Mouse (Mus musculus): ENCODE data around the gene Ccdc106. TPM values are rescaled to one million over a fixed set of nuclear protein-coding genes. Genes with fewer than 3 reads are reported as not detected.

Gene Ccdc106
- total and polyA plus RNA-seq, 3 experiments: 0.52 to 0.81 TPM; not detected in 1

DNA sequence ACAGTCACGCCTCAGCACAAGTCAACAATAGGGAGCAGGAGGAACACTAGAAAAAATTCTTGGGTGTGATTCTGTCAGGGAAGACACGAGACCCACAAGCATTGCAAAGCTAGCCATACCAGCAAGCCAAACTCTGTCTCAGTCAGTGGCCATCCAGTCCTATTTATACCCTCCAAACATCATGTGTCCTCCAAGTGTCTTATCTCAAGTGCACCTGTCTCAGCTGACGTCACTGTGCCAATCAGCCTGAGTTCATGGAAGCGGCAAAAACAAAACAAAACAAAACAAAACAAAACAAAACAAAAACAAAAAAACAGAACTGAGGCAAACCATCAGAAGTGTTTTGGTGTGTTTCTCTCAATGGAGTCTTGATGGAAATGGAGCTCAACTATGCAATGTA, 87.9 kb downstream of the Ccdc106 start:
- Histone ChIP-seq H3K27ac (ENCODE audit: insufficient read depth, low read depth) (no peak overlapping the region), H3K4me2 (ENCODE audit: insufficient read depth, low read depth, poor library complexity, severe bottlenecking) (no peak overlapping the region), H3K79me2 (replicated peaks; ENCODE audit: control insufficient read depth, extremely low read depth, insufficient read depth, poor library complexity, severe bottlenecking) (no peaks in the 10 kb centered on the region), H3K9ac (ENCODE audit: insufficient read depth, low read depth) (no peak overlapping the region), H3K4me3 (replicated peaks in 1 of 3; ENCODE audit: low read depth in 2 of 3, low read length in 2 of 3, poor library complexity in 1 of 3) (no peak overlapping the region), H3K36me3 (replicated peaks in 1 of 2; ENCODE audit: control insufficient read depth in 1 of 2, insufficient read depth in 1 of 2, low read length in 1 of 2) (no peaks in the 10 kb centered on the region), H3K4me1 (ENCODE audit: control insufficient read depth in 1 of 2, insufficient read depth in 2 of 2) (no peaks in the 10 kb centered on the region), H3K27me3 (replicated peaks) (no peaks in the 10 kb centered on the region), H3K9me3 (replicated peaks; ENCODE audit: low read length) (peaks cover 4% of the 10 kb centered on the region)
- no peak for DNase-seq (ENCODE audit: extremely low read depth)
- in situ Hi-C loops (cut with MboI; ENCODE audit: low pct_ligation_motif_present, low pct_unique_long_range_greater_than_20kb, low sequenced_read_pairs) (no loop called here), dilution Hi-C loops (cut with MboI; ENCODE audit: extremely low pct_ligation_motif_present, extremely low pct_unique_long_range_greater_than_20kb, low sequenced_read_pairs) (no loop called here)
- TF ChIP-seq MYC (IDR thresholded peaks at IDR 0.05; ENCODE audit: low read depth, low read length) (no peak), CHD2 (IDR thresholded peaks at IDR 0.05; ENCODE audit: low read length) (no peak), ZKSCAN1 (IDR thresholded peaks at IDR 0.05; ENCODE audit: borderline replicate concordance, low read depth, low read length) (no peak), NRF1 (IDR thresholded peaks at IDR 0.05; ENCODE audit: low read depth, low read length) (no peak), BHLHE40 (IDR thresholded peaks at IDR 0.05; ENCODE audit: low read depth, low read length) (no peak), PAX5 (IDR thresholded peaks at IDR 0.05; ENCODE audit: low read length) (no peak), JUN (IDR thresholded peaks at IDR 0.05; ENCODE audit: insufficient read depth, low read depth, low read length) (no peak), MEF2A (IDR thresholded peaks at IDR 0.05; ENCODE audit: borderline replicate concordance, low read depth, low read length) (no peak), RCOR1 (conservative IDR thresholded peaks at IDR 0.05; ENCODE audit: low read depth, low read length) (no peak), E2F4 (IDR thresholded peaks at IDR 0.05; ENCODE audit: insufficient replicate concordance, low read depth, low read length) (no peak), GABPA (IDR thresholded peaks at IDR 0.05; ENCODE audit: insufficient replicate concordance, low read depth, low read length) (no peak), ELF1 (IDR thresholded peaks at IDR 0.05; ENCODE audit: low read depth, low read length) (no peak), MXI1 (IDR thresholded peaks at IDR 0.05; ENCODE audit: low read depth, low read length) (no peak)

DNA sequence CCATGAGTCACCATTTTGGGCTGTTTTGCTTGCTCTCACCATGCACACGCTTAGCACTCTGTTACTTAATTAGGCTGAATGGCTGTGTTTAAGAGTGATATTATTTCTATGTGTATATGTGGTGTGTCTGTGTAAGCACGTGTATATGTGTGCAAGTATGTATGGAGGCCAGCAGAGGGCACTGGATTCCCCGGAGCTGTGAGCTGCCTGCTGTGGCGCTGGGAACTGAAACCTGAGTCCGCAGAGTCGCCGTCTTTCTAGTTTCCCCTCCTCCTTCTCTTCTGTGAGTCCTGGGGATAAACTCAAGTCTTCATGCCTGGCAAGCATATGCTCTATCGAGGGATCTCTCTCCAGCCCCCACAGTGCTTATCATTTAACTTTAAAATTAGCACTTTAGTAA, 88.9 kb downstream of the Ccdc106 start:
- no peak overlapping the region for H3K4me3 ChIP-seq (replicated peaks in 1 of 3; ENCODE audit: low read depth in 2 of 3, low read length in 2 of 3, poor library complexity in 1 of 3)

More for the DNA sequence above, 88.9 kb downstream of the Ccdc106 start:
- H3K27me3 ChIP-seq (replicated peaks): no peaks in the 10 kb centered on the region
- in situ Hi-C loops (cut with MboI; ENCODE audit: low pct_ligation_motif_present, low pct_unique_long_range_greater_than_20kb, low sequenced_read_pairs): no loop called here
- H3K27ac ChIP-seq (ENCODE audit: insufficient read depth, low read depth): no peak overlapping the region
- H3K36me3 ChIP-seq (replicated peaks in 1 of 2; ENCODE audit: control insufficient read depth in 1 of 2, insufficient read depth in 1 of 2, low read length in 1 of 2): no peaks in the 10 kb centered on the region
- H3K9ac ChIP-seq (ENCODE audit: insufficient read depth, low read depth): no peak overlapping the region
- dilution Hi-C loops (cut with MboI; ENCODE audit: extremely low pct_ligation_motif_present, extremely low pct_unique_long_range_greater_than_20kb, low sequenced_read_pairs): no loop called here
- no peak for DNase-seq (ENCODE audit: extremely low read depth)
- H3K9me3 ChIP-seq (replicated peaks; ENCODE audit: low read length): peaks cover 4% of the 10 kb centered on the region
- TF ChIP-seq POLR2A (IDR thresholded peaks at IDR 0.05; ENCODE audit: low read depth, low read length): no peak
- H3K79me2 ChIP-seq (replicated peaks; ENCODE audit: control insufficient read depth, extremely low read depth, insufficient read depth, poor library complexity, severe bottlenecking): no peaks in the 10 kb centered on the region
- no peaks in the 10 kb centered on the region for H3K4me1 ChIP-seq (ENCODE audit: control insufficient read depth in 1 of 2, insufficient read depth in 2 of 2)
- H3K4me2 ChIP-seq (ENCODE audit: insufficient read depth, low read depth, poor library complexity, severe bottlenecking): no peak overlapping the region

Other genes with a start within 250 kb of the Ccdc106 start
Only the 20 nearest of the 30 such genes appear.
- 15.3 and 15.4 TPM in 2 replicates for gene Isoc2a, start 143.4 kb upstream of the Ccdc106 start, total RNA-seq (2012; rRNA removed)
- gene Isoc2a, start 143.4 kb upstream of the Ccdc106 start, total RNA-seq (2014; rRNA removed): 8.4 and 8.6 TPM in 2 replicates
- gene Isoc2a, start 143.4 kb upstream of the Ccdc106 start, polyA plus RNA-seq (2012; ENCODE audit: insufficient read length, low read depth): 12.9 and 19.0 TPM in 2 replicates
- 0.17 TPM in 1 of 2 replicates, not detected in the other for gene Gm36210, start 114.0 kb upstream of the Ccdc106 start, total RNA-seq (2012; rRNA removed)
- not detected in 2 replicates for gene Gm36210, start 114.0 kb upstream of the Ccdc106 start, total RNA-seq (2014; rRNA removed)
- gene Gm36210, start 114.0 kb upstream of the Ccdc106 start, polyA plus RNA-seq (2012; ENCODE audit: insufficient read length, low read depth): 0.90 and 1.4 TPM in 2 replicates
- 1.9 and 2.2 TPM in 2 replicates for gene Zfp628, start 105.3 kb upstream of the Ccdc106 start, total RNA-seq (2012; rRNA removed)
- 0.42 and 0.87 TPM in 2 replicates for gene Zfp628, start 105.3 kb upstream of the Ccdc106 start, total RNA-seq (2014; rRNA removed)
- 7.1 and 9.4 TPM in 2 replicates for gene Zfp628, start 105.3 kb upstream of the Ccdc106 start, polyA plus RNA-seq (2012; ENCODE audit: insufficient read length, low read depth)
- 0.63 and 1.3 TPM in 2 replicates for gene Nat14, start 98.5 kb upstream of the Ccdc106 start, total RNA-seq (2012; rRNA removed)
- gene Nat14, start 98.5 kb upstream of the Ccdc106 start, total RNA-seq (2014; rRNA removed): 0.27 and 0.88 TPM in 2 replicates
- gene Nat14, start 98.5 kb upstream of the Ccdc106 start, polyA plus RNA-seq (2012; ENCODE audit: insufficient read length, low read depth): 0.97 and 1.7 TPM in 2 replicates
- gene Ssc5d, start 94.8 kb upstream of the Ccdc106 start, total RNA-seq (2012; rRNA removed): 0.13 and 0.30 TPM in 2 replicates
- gene Ssc5d, start 94.8 kb upstream of the Ccdc106 start, total RNA-seq (2014; rRNA removed): 0.08 and 0.09 TPM in 2 replicates
- 1.5 and 1.6 TPM in 2 replicates for gene Ssc5d, start 94.8 kb upstream of the Ccdc106 start, polyA plus RNA-seq (2012; ENCODE audit: insufficient read length, low read depth)
- 0.08 and 0.30 TPM in 2 replicates for gene Sbk2, start 56.1 kb upstream of the Ccdc106 start, total RNA-seq (2012; rRNA removed)
- gene Sbk2, start 56.1 kb upstream of the Ccdc106 start, total RNA-seq (2014; rRNA removed): not detected in 2 replicates
- gene Sbk2, start 56.1 kb upstream of the Ccdc106 start, polyA plus RNA-seq (2012; ENCODE audit: insufficient read length, low read depth): 0.10 TPM in 1 of 2 replicates, not detected in the other
- not detected in 2 replicates for gene Sbk3, start 49.4 kb upstream of the Ccdc106 start, total RNA-seq (2012; rRNA removed)
- not detected in 2 replicates for gene Sbk3, start 49.4 kb upstream of the Ccdc106 start, total RNA-seq (2014; rRNA removed)
- not detected in 2 replicates for gene Sbk3, start 49.4 kb upstream of the Ccdc106 start, polyA plus RNA-seq (2012; ENCODE audit: insufficient read length, low read depth)
- 2.8 and 3.4 TPM in 2 replicates for gene Zfp579, start 24.4 kb upstream of the Ccdc106 start, total RNA-seq (2012; rRNA removed)
- 1.0 and 1.1 TPM in 2 replicates for gene Zfp579, start 24.4 kb upstream of the Ccdc106 start, total RNA-seq (2014; rRNA removed)
- gene Zfp579, start 24.4 kb upstream of the Ccdc106 start, polyA plus RNA-seq (2012; ENCODE audit: insufficient read length, low read depth): 8.5 and 11.3 TPM in 2 replicates
- gene Zfp524, start 6.1 kb upstream of the Ccdc106 start, total RNA-seq (2012; rRNA removed): 7.9 and 8.4 TPM in 2 replicates
- gene Zfp524, start 6.1 kb upstream of the Ccdc106 start, total RNA-seq (2014; rRNA removed): 3.1 and 4.4 TPM in 2 replicates
- 2.3 and 2.8 TPM in 2 replicates for gene Zfp524, start 6.1 kb upstream of the Ccdc106 start, polyA plus RNA-seq (2012; ENCODE audit: insufficient read length, low read depth)
- gene Fiz1, start 5.9 kb upstream of the Ccdc106 start, total RNA-seq (2012; rRNA removed): 23.7 and 24.3 TPM in 2 replicates
- 13.5 and 18.4 TPM in 2 replicates for gene Fiz1, start 5.9 kb upstream of the Ccdc106 start, total RNA-seq (2014; rRNA removed)
- 37.1 and 40.8 TPM in 2 replicates for gene Fiz1, start 5.9 kb upstream of the Ccdc106 start, polyA plus RNA-seq (2012; ENCODE audit: insufficient read length, low read depth)
- not detected in 2 replicates for gene Gm44973, start 5.1 kb upstream of the Ccdc106 start, total RNA-seq (2012; rRNA removed)
- 1.3 and 2.1 TPM in 2 replicates for gene Gm44973, start 5.1 kb upstream of the Ccdc106 start, total RNA-seq (2014; rRNA removed)
- gene Gm44973, start 5.1 kb upstream of the Ccdc106 start, polyA plus RNA-seq (2012; ENCODE audit: insufficient read length, low read depth): 5.2 and 6.3 TPM in 2 replicates
- 10.9 and 12.3 TPM in 2 replicates for gene Zfp865, start 177 bp upstream of the Ccdc106 start, total RNA-seq (2012; rRNA removed)
- 3.7 and 4.0 TPM in 2 replicates for gene Zfp865, start 177 bp upstream of the Ccdc106 start, total RNA-seq (2014; rRNA removed)
- 18.3 and 21.0 TPM in 2 replicates for gene Zfp865, start 177 bp upstream of the Ccdc106 start, polyA plus RNA-seq (2012; ENCODE audit: insufficient read length, low read depth)
- not detected in 2 replicates for gene 4632433K11Rik, start 13.6 kb downstream of the Ccdc106 start, total RNA-seq (2012; rRNA removed)
- gene 4632433K11Rik, start 13.6 kb downstream of the Ccdc106 start, total RNA-seq (2014; rRNA removed): not detected in 2 replicates
- gene 4632433K11Rik, start 13.6 kb downstream of the Ccdc106 start, polyA plus RNA-seq (2012; ENCODE audit: insufficient read length, low read depth): not detected in 2 replicates
- 1.0 and 1.5 TPM in 2 replicates for gene Zfp784, start 17.9 kb downstream of the Ccdc106 start, total RNA-seq (2012; rRNA removed)
- gene Zfp784, start 17.9 kb downstream of the Ccdc106 start, total RNA-seq (2014; rRNA removed): 0.72 and 1.1 TPM in 2 replicates
- 0.53 and 1.4 TPM in 2 replicates for gene Zfp784, start 17.9 kb downstream of the Ccdc106 start, polyA plus RNA-seq (2012; ENCODE audit: insufficient read length, low read depth)
- 1.6 and 2.6 TPM in 2 replicates for gene Zfp580, start 31.0 kb downstream of the Ccdc106 start, total RNA-seq (2012; rRNA removed)
- 1.2 TPM in 2 replicates for gene Zfp580, start 31.0 kb downstream of the Ccdc106 start, total RNA-seq (2014; rRNA removed)
- 9.4 and 15.6 TPM in 2 replicates for gene Zfp580, start 31.0 kb downstream of the Ccdc106 start, polyA plus RNA-seq (2012; ENCODE audit: insufficient read length, low read depth)
- 295 and 358 TPM in 2 replicates for gene U2af2, start 41.6 kb downstream of the Ccdc106 start, total RNA-seq (2012; rRNA removed)
- gene U2af2, start 41.6 kb downstream of the Ccdc106 start, total RNA-seq (2014; rRNA removed): 282 and 293 TPM in 2 replicates
- gene U2af2, start 41.6 kb downstream of the Ccdc106 start, polyA plus RNA-seq (2012; ENCODE audit: insufficient read length, low read depth): 449 and 469 TPM in 2 replicates
- 68.9 and 72.9 TPM in 2 replicates for gene Epn1, start 59.7 kb downstream of the Ccdc106 start, total RNA-seq (2012; rRNA removed)
- 41.9 and 46.8 TPM in 2 replicates for gene Epn1, start 59.7 kb downstream of the Ccdc106 start, total RNA-seq (2014; rRNA removed)
- 97.2 and 101 TPM in 2 replicates for gene Epn1, start 59.7 kb downstream of the Ccdc106 start, polyA plus RNA-seq (2012; ENCODE audit: insufficient read length, low read depth)
- gene Rfpl4, start 96.4 kb downstream of the Ccdc106 start, total RNA-seq (2012; rRNA removed): not detected in 2 replicates
- not detected in 2 replicates for gene Rfpl4, start 96.4 kb downstream of the Ccdc106 start, total RNA-seq (2014; rRNA removed)
- not detected in 2 replicates for gene Rfpl4, start 96.4 kb downstream of the Ccdc106 start, polyA plus RNA-seq (2012; ENCODE audit: insufficient read length, low read depth)
- 2.9 and 3.9 TPM in 2 replicates for gene Rasl2-9, start 105.4 kb downstream of the Ccdc106 start, total RNA-seq (2012; rRNA removed)
- gene Rasl2-9, start 105.4 kb downstream of the Ccdc106 start, total RNA-seq (2014; rRNA removed): 3.8 and 4.2 TPM in 2 replicates
- gene Rasl2-9, start 105.4 kb downstream of the Ccdc106 start, polyA plus RNA-seq (2012; ENCODE audit: insufficient read length, low read depth): 2.6 and 2.9 TPM in 2 replicates
- not detected in 2 replicates for gene Vmn1r55, start 129.1 kb downstream of the Ccdc106 start, total RNA-seq (2012; rRNA removed)
- not detected in 2 replicates for gene Vmn1r55, start 129.1 kb downstream of the Ccdc106 start, total RNA-seq (2014; rRNA removed)
- 0.01 TPM in 1 of 2 replicates, not detected in the other for gene Vmn1r55, start 129.1 kb downstream of the Ccdc106 start, polyA plus RNA-seq (2012; ENCODE audit: insufficient read length, low read depth)

Data from CH12.LX (cell line).